21 mouse cellular contexts compared by ENCODE assay signal in the genomic region with DNA sequence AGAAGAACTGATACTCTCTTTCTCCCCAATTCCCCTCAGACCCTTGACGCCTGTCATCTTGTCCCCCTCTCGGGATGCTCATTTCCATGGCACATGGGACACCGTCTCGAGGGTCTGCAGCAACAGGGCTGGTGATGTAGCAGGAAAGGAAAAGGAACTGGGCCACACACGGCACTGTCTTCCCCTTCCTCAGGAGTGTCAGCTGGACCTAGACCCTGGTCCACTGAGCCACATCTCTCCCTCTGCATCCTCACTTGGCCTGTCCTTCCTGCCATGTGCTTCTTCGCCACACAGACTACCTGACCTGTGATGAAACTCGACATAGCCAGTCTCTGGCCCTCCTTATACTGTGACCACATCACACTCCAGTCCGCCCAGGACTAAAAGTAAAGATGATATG. TPM values are rescaled to one million over a fixed set of nuclear protein-coding genes. Genes with fewer than 3 reads are reported as not detected.
A peak's percentile ranks its signal among the peaks of the same experiment; 100 is the strongest.
DNase-seq lines count a peak whose midpoint lies in the region; ATAC-seq and TF ChIP-seq lines count a peak whose summit lies in the region.
"Had no signal": no experiment of that assay in that cellular context is flagged by ENCODE, and none has a peak within 500 bp of the region (broad histone marks: within the 10 kb centered on the region; RNA-seq: fewer than 3 reads in every experiment).

No protein-coding gene starts in this region.

- no peak overlapping the region for H3K4me2 ChIP-seq in heart, embryonic 15.5 days
- no peak overlapping the region for H3K4me2 ChIP-seq in limb, embryonic 11.5 days (ENCODE audit: low read depth, severe bottlenecking)
- H3K4me2 ChIP-seq in neural tube, embryonic 13.5 days = no peak overlapping the region
- no peak overlapping the region for H3K4me2 ChIP-seq in neural tube, embryonic 15.5 days
- H3K4me2 ChIP-seq: embryonic facial prominence, embryonic 13.5 days; forebrain, embryonic 12.5 days; hindbrain, embryonic 14.5 days had no signal

- H3K9me3 ChIP-seq in heart, embryonic 15.5 days (replicated peaks) = no peaks in the 10 kb centered on the region
- H3K9me3 ChIP-seq in limb, embryonic 11.5 days (ENCODE audit: control insufficient read depth, low read length) = no peaks in the 10 kb centered on the region
- H3K9me3 ChIP-seq in limb, embryonic 10.5 days (replicated peaks) = no peaks in the 10 kb centered on the region
- H3K9me3 ChIP-seq in neural tube, embryonic 13.5 days = no peaks in the 10 kb centered on the region
- no peaks in the 10 kb centered on the region for H3K9me3 ChIP-seq in neural tube, embryonic 15.5 days (replicated peaks)
- H3K9me3 ChIP-seq: embryonic facial prominence, embryonic 13.5 days; forebrain, embryonic 12.5 days had no signal

- peaks cover 1% of the 10 kb centered on the region; the same call in 1 of the 2 replicates for H3K79me2 ChIP-seq in heart, adult 2 months (replicated peaks; ENCODE audit: control insufficient read depth, insufficient read depth, low read length)

- peak overlapping the region; percentile 20; the same call in 1 of the 2 replicates for H3K27ac ChIP-seq in heart, adult 2 months
- H3K27ac ChIP-seq in heart, embryonic 15.5 days = peak overlapping the region; percentile 82
- no peak overlapping the region for H3K27ac ChIP-seq in limb, embryonic 11.5 days (replicated peaks; ENCODE audit: low read depth, low read length)
- no peak overlapping the region for H3K27ac ChIP-seq in limb, embryonic 10.5 days
- no peak overlapping the region for H3K27ac ChIP-seq in neural tube, embryonic 13.5 days (replicated peaks)
- H3K27ac ChIP-seq in neural tube, embryonic 15.5 days (replicated peaks) = no peak overlapping the region
- H3K27ac ChIP-seq: embryonic facial prominence, embryonic 13.5 days; forebrain, embryonic 12.5 days; hindbrain, embryonic 14.5 days; stomach, postnatal 0 days had no signal

- TF ChIP-seq EP300 in heart, adult 2 months (IDR thresholded peaks at IDR 0.05; ENCODE audit: insufficient read depth, low read depth, low read length) = no peak

- H3K9ac ChIP-seq in heart, adult 2 months (ENCODE audit: low read depth, low read length) = no peak overlapping the region
- H3K9ac ChIP-seq in heart, embryonic 15.5 days = no peak overlapping the region
- H3K9ac ChIP-seq in limb, embryonic 11.5 days (ENCODE audit: low read length) = no peak overlapping the region
- no peak overlapping the region for H3K9ac ChIP-seq in neural tube, embryonic 13.5 days
- H3K9ac ChIP-seq in neural tube, embryonic 15.5 days (replicated peaks) = no peak overlapping the region
- H3K9ac ChIP-seq: embryonic facial prominence, embryonic 13.5 days; forebrain, embryonic 12.5 days; hindbrain, embryonic 14.5 days had no signal

- peaks cover 12% of the 10 kb centered on the region for H3K36me3 ChIP-seq in heart, adult 2 months (ENCODE audit: control insufficient read depth, insufficient read depth, low read length)
- no peaks in the 10 kb centered on the region for H3K36me3 ChIP-seq in heart, embryonic 15.5 days
- H3K36me3 ChIP-seq in limb, embryonic 11.5 days (ENCODE audit: control insufficient read depth, insufficient read depth, low read length) = no peaks in the 10 kb centered on the region
- no peaks in the 10 kb centered on the region for H3K36me3 ChIP-seq in limb, embryonic 10.5 days
- no peaks in the 10 kb centered on the region for H3K36me3 ChIP-seq in neural tube, embryonic 13.5 days
- no peaks in the 10 kb centered on the region for H3K36me3 ChIP-seq in neural tube, embryonic 15.5 days
- H3K36me3 ChIP-seq: embryonic facial prominence, embryonic 13.5 days; forebrain, embryonic 12.5 days had no signal

- H3K4me3 ChIP-seq in heart, adult 2 months = no peak overlapping the region
- H3K4me3 ChIP-seq in heart, embryonic 15.5 days = no peak overlapping the region
- no peak overlapping the region for H3K4me3 ChIP-seq in limb, embryonic 11.5 days (ENCODE audit: low read depth, low read length)
- H3K4me3 ChIP-seq in limb, embryonic 10.5 days = no peak overlapping the region
- H3K4me3 ChIP-seq in neural tube, embryonic 13.5 days = no peak overlapping the region
- no peak overlapping the region for H3K4me3 ChIP-seq in neural tube, embryonic 15.5 days (replicated peaks)
- H3K4me3 ChIP-seq: embryonic facial prominence, embryonic 13.5 days; erythroblast, embryonic 14.5 days; forebrain, embryonic 12.5 days had no signal

- intact Hi-C loops in heart, adult 2 months (cut with DNase I) = no loop called here
- intact Hi-C loops in heart, postnatal 10 days (cut with DNase I) = no loop called here

- WGBS in heart, adult 2 months = 74% methylated on average over 8 of the region's 8 CpGs
- 84% methylated on average over 8 of the region's 8 CpGs for WGBS in heart, embryonic 15.5 days
- WGBS in limb, embryonic 11.5 days = 92% methylated on average over 8 of the region's 8 CpGs
- 91% methylated on average over 8 of the region's 8 CpGs for WGBS in limb, embryonic 10.5 days
- 90% methylated on average over 8 of the region's 8 CpGs for WGBS in neural tube, embryonic 13.5 days
- 90% methylated on average over 8 of the region's 8 CpGs for WGBS in neural tube, embryonic 15.5 days

- no peak for ATAC-seq in heart, embryonic 15.5 days (replicated peaks; ENCODE audit: insufficient number of reproducible peaks, insufficient read depth, low FRiP score, low read depth)
- no peak for ATAC-seq in limb, embryonic 11.5 days (ENCODE audit: insufficient number of reproducible peaks, low FRiP score, low TSS enrichment, low read depth)
- ATAC-seq in neural tube, embryonic 13.5 days (ENCODE audit: low read depth) = 0 out of 2 replicates have a peak, but pooled peaks have one; percentile 41
- no peak for ATAC-seq in neural tube, embryonic 15.5 days (ENCODE audit: low FRiP score)
- ATAC-seq: CD4-positive, CD25-positive, alpha-beta regulatory T cell, adult 4 months had no signal

- H3K27me3 ChIP-seq in heart, adult 2 months (ENCODE audit: control insufficient read depth, insufficient read depth, low read length) = no peaks in the 10 kb centered on the region
- H3K27me3 ChIP-seq in heart, embryonic 15.5 days = no peaks in the 10 kb centered on the region
- no peaks in the 10 kb centered on the region for H3K27me3 ChIP-seq in limb, embryonic 11.5 days (ENCODE audit: control insufficient read depth, insufficient read depth, low read length)
- no peaks in the 10 kb centered on the region for H3K27me3 ChIP-seq in limb, embryonic 10.5 days (ENCODE audit: low read depth, poor library complexity, severe bottlenecking)
- no peaks in the 10 kb centered on the region for H3K27me3 ChIP-seq in neural tube, embryonic 13.5 days
- no peaks in the 10 kb centered on the region for H3K27me3 ChIP-seq in neural tube, embryonic 15.5 days (replicated peaks)
- H3K27me3 ChIP-seq: embryonic facial prominence, embryonic 13.5 days; forebrain, embryonic 12.5 days had no signal

- no peak for TF ChIP-seq CTCF in heart, adult 2 months (IDR thresholded peaks at IDR 0.05)

- peaks cover 19% of the 10 kb centered on the region for H3K4me1 ChIP-seq in heart, adult 2 months (ENCODE audit: control insufficient read depth, insufficient read depth, low read length)
- H3K4me1 ChIP-seq in heart, embryonic 15.5 days (replicated peaks) = peaks cover 62% of the 10 kb centered on the region
- H3K4me1 ChIP-seq in limb, embryonic 11.5 days (ENCODE audit: control insufficient read depth, insufficient read depth, low read length) = no peaks in the 10 kb centered on the region
- peaks cover 19% of the 10 kb centered on the region for H3K4me1 ChIP-seq in limb, embryonic 10.5 days
- 0 out of 2 replicates have a peak, but pooled peaks cover 13% of the 10 kb centered on the region for H3K4me1 ChIP-seq in neural tube, embryonic 13.5 days (replicated peaks)
- peaks cover 8% of the 10 kb centered on the region; the same call in 1 of the 2 replicates for H3K4me1 ChIP-seq in neural tube, embryonic 15.5 days
- H3K4me1 ChIP-seq: forebrain, embryonic 12.5 days had no signal

- no peak for DNase-seq in heart, adult 2 months
- DNase-seq in heart, postnatal 10 days = no peak
- no peak for DNase-seq in heart, adult 18-20 months
- peak; percentile 17 for DNase-seq in limb, embryonic 11.5 days (ENCODE audit: low spot score)
- DNase-seq in limb, embryonic 10.5 days (ENCODE audit: low spot score) = no peak
- DNase-seq: adrenal gland, postnatal 14 days; cerebellum, adult 2 months; cerebellum, postnatal 25 days; left cerebral cortex, postnatal 4 days; right cerebral cortex, postnatal 14 days; thymus, adult 2 months; thymus, postnatal 4 days had no signal

- TF ChIP-seq POLR2A in heart, adult 2 months (IDR thresholded peaks at IDR 0.05; ENCODE audit: insufficient read depth, low read depth, low read length) = no peak

RNA-seq across cellular contexts. Expression of gene Crybg3, which starts 13.9 kb away (rescaled TPM):
- total RNA-seq in heart, adult 2 months (2021) = 10 to 100 TPM; 65.0 to 74.7 TPM
- 14.9 and 22.7 TPM in 2 replicates for polyA plus RNA-seq in heart, adult 2 months (2012; rRNA removed)
- 10 to 100 TPM; 61.9 to 64.6 TPM for total RNA-seq in heart, postnatal 10 days (2021)
- polyA plus RNA-seq in heart, embryonic 15.5 days (2015; fragmentation: Nextera tagmentation; extraction: Ambion mirVana) = 10.6 and 11.3 TPM in 2 replicates
- total RNA-seq in heart, adult 18-20 months (2021) = 10 to 100 TPM; 71.9 to 73.5 TPM
- 7.3 and 9.7 TPM in 2 replicates for polyA plus RNA-seq in limb, embryonic 11.5 days (2014; fragmentation: Nextera tagmentation; extraction: Ambion mirVana)
- polyA plus RNA-seq in limb, embryonic 10.5 days (2016; fragmentation: Nextera tagmentation; extraction: Ambion mirVana) = 7.2 and 7.8 TPM in 2 replicates
- polyA plus RNA-seq in neural tube, embryonic 13.5 days (2015; fragmentation: Nextera tagmentation; extraction: Ambion mirVana) = 2.8 and 3.8 TPM in 2 replicates
- polyA plus RNA-seq in neural tube, embryonic 15.5 days (2015; fragmentation: Nextera tagmentation; extraction: Ambion mirVana) = 1.8 and 2.8 TPM in 2 replicates
- polyA plus RNA-seq: erythroblast, embryonic 14.5 days had no signal

RNA-seq across cellular contexts. Expression of gene Arl6, which starts 52.3 kb away (rescaled TPM):
- 1 to 10 TPM; 3.7 to 4.2 TPM for total RNA-seq in heart, adult 2 months (2021)
- polyA plus RNA-seq in heart, adult 2 months (2012; rRNA removed) = 1.9 and 3.4 TPM in 2 replicates
- 1 to 10 TPM; 7.1 to 8.7 TPM for total RNA-seq in heart, postnatal 10 days (2021)
- polyA plus RNA-seq in heart, embryonic 15.5 days (2015; fragmentation: Nextera tagmentation; extraction: Ambion mirVana) = 19.2 and 22.2 TPM in 2 replicates
- 1 to 10 TPM; 3.0 to 4.0 TPM for total RNA-seq in heart, adult 18-20 months (2021)
- 44.3 and 45.8 TPM in 2 replicates for polyA plus RNA-seq in limb, embryonic 11.5 days (2014; fragmentation: Nextera tagmentation; extraction: Ambion mirVana)
- 41.3 and 42.4 TPM in 2 replicates for polyA plus RNA-seq in limb, embryonic 10.5 days (2016; fragmentation: Nextera tagmentation; extraction: Ambion mirVana)
- 46.7 and 48.8 TPM in 2 replicates for polyA plus RNA-seq in neural tube, embryonic 13.5 days (2015; fragmentation: Nextera tagmentation; extraction: Ambion mirVana)
- polyA plus RNA-seq in neural tube, embryonic 15.5 days (2015; fragmentation: Nextera tagmentation; extraction: Ambion mirVana) = 46.5 and 51.2 TPM in 2 replicates

Comparison
In these comparisons a context has a peak if more than half of its experiments do, and no peak if none do; other contexts are left out.
1. H3K27ac ChIP-seq: peak in heart, adult 2 months (single experiment) and heart, embryonic 15.5 days (single experiment); none in limb, embryonic 11.5 days (single experiment), limb, embryonic 10.5 days (single experiment), neural tube, embryonic 13.5 days (single experiment) and neural tube, embryonic 15.5 days (single experiment).